Mouse (Mus musculus): ENCODE results near the gene Hapln2. TPM values are rescaled to one million over a fixed set of nuclear protein-coding genes. Genes with fewer than 3 reads are reported as not detected.

The Hapln2 gene
- total RNA-seq, 1 experiment, result not detected

GRCm38 (mm10) chr3:88010634-88011265 lies 16.6 kb downstream of the Hapln2 start:
- in situ Hi-C loops (cut with MboI; ENCODE audit: low sequenced_read_pairs in 2 of 2, unreplicated experiment in 2 of 2), result no loop called here
- Histone ChIP-seq H3K36me3 (ENCODE audit: control insufficient read depth, insufficient read depth, low read length, poor library complexity, severe bottlenecking) (no peaks in the 10 kb centered on the region), H3K27ac (ENCODE audit: insufficient read depth, low read depth, low read length, poor library complexity, severe bottlenecking) (no peak overlapping the region), H3K9me3 (ENCODE audit: control insufficient read depth, insufficient read depth, low read depth, low read length) (no peaks in the 10 kb centered on the region), H3K9ac (ENCODE audit: insufficient read depth, low read depth, low read length, poor library complexity, severe bottlenecking) (no peak overlapping the region), H3K4me3 (ENCODE audit: insufficient read depth in 1 of 2, low read depth in 1 of 2, low read length in 2 of 2, poor library complexity in 1 of 2, severe bottlenecking in 1 of 2) (no peak overlapping the region), H3K4me1 (ENCODE audit: control insufficient read depth in 2 of 2, insufficient read depth in 2 of 2, low read length in 2 of 2, poor library complexity in 1 of 2) (no peaks in the 10 kb centered on the region)
- peak; percentile 72 for DNase-seq (ENCODE audit: low read depth, low spot score)
- no peak for TF ChIP-seq HCFC1 (IDR thresholded peaks at IDR 0.05; ENCODE audit: borderline replicate concordance, insufficient read depth, low read length)
- no peak for TF ChIP-seq CHD2 (IDR thresholded peaks at IDR 0.05; ENCODE audit: low read depth, low read length)
- no peak for TF ChIP-seq ZNF384 (IDR thresholded peaks at IDR 0.05; ENCODE audit: low read depth, low read length)
- 0 out of 2 replicates have a peak, but pooled peaks have one; percentile 10 for TF ChIP-seq ZC3H11A (IDR thresholded peaks at IDR 0.05; ENCODE audit: borderline replicate concordance, low read depth, low read length)
- no peak for TF ChIP-seq MAFK (IDR thresholded peaks at IDR 0.05; ENCODE audit: insufficient read depth, low read depth, low read length)

- Histone ChIP-seq H3K9ac (ENCODE audit: insufficient read depth, low read depth, low read length, poor library complexity, severe bottlenecking) (no peak overlapping the region), H3K4me1 (ENCODE audit: control insufficient read depth in 2 of 2, insufficient read depth in 2 of 2, low read length in 2 of 2, poor library complexity in 1 of 2) (peaks cover 0 to 8% of the 10 kb centered on the region in 2 experiments; a peak in 2 of 4 replicates), H3K9me3 (ENCODE audit: control insufficient read depth, insufficient read depth, low read depth, low read length) (no peaks in the 10 kb centered on the region), H3K36me3 (ENCODE audit: control insufficient read depth, insufficient read depth, low read length, poor library complexity, severe bottlenecking) (no peaks in the 10 kb centered on the region), H3K27ac (ENCODE audit: insufficient read depth, low read depth, low read length, poor library complexity, severe bottlenecking) (no peak overlapping the region), H3K4me3 (ENCODE audit: insufficient read depth in 1 of 2, low read depth in 1 of 2, low read length in 2 of 2, poor library complexity in 1 of 2, severe bottlenecking in 1 of 2) (no peak overlapping the region)
- in situ Hi-C loops (cut with MboI; ENCODE audit: low sequenced_read_pairs in 2 of 2, unreplicated experiment in 2 of 2), result no loop called here
- peak; percentile 62 for DNase-seq (ENCODE audit: low read depth, low spot score)
- TF ChIP-seq CHD2 (IDR thresholded peaks at IDR 0.05; ENCODE audit: low read depth, low read length) (peak; percentile 92), HCFC1 (IDR thresholded peaks at IDR 0.05; ENCODE audit: borderline replicate concordance, insufficient read depth, low read length) (no peak), ZC3H11A (IDR thresholded peaks at IDR 0.05; ENCODE audit: borderline replicate concordance, low read depth, low read length) (0 out of 2 replicates have a peak, but pooled peaks have one; percentile 38)
These were observed 21.3 kb downstream of the Hapln2 start for GRCm38 (mm10) chr3:88005822-88006786.

- Histone ChIP-seq H3K4me3 (ENCODE audit: insufficient read depth in 1 of 2, low read depth in 1 of 2, low read length in 2 of 2, poor library complexity in 1 of 2, severe bottlenecking in 1 of 2) (peak overlapping the region; percentile 27 to 46), H3K27ac (ENCODE audit: insufficient read depth, low read depth, low read length, poor library complexity, severe bottlenecking) (no peak overlapping the region), H3K36me3 (ENCODE audit: control insufficient read depth, insufficient read depth, low read length, poor library complexity, severe bottlenecking) (no peaks in the 10 kb centered on the region), H3K9me3 (ENCODE audit: control insufficient read depth, insufficient read depth, low read depth, low read length) (no peaks in the 10 kb centered on the region), H3K9ac (ENCODE audit: insufficient read depth, low read depth, low read length, poor library complexity, severe bottlenecking) (no peak overlapping the region), H3K4me1 (ENCODE audit: control insufficient read depth in 2 of 2, insufficient read depth in 2 of 2, low read length in 2 of 2, poor library complexity in 1 of 2) (peaks cover 0 to 12% of the 10 kb centered on the region in 2 experiments; a peak in 2 of 4 replicates)
- no peak for DNase-seq (ENCODE audit: low read depth, low spot score)
- in situ Hi-C loops (cut with MboI; ENCODE audit: low sequenced_read_pairs in 2 of 2, unreplicated experiment in 2 of 2), result no loop called here
- TF ChIP-seq MAFK (IDR thresholded peaks at IDR 0.05; ENCODE audit: insufficient read depth, low read depth, low read length), result no peak
- TF ChIP-seq ZC3H11A (IDR thresholded peaks at IDR 0.05; ENCODE audit: borderline replicate concordance, low read depth, low read length), result no peak
- no peak for TF ChIP-seq CHD2 (IDR thresholded peaks at IDR 0.05; ENCODE audit: low read depth, low read length)
- no peak for TF ChIP-seq ZNF384 (IDR thresholded peaks at IDR 0.05; ENCODE audit: low read depth, low read length)
- TF ChIP-seq HCFC1 (IDR thresholded peaks at IDR 0.05; ENCODE audit: borderline replicate concordance, insufficient read depth, low read length), result no peak
These were observed 24.9 kb downstream of the Hapln2 start for GRCm38 (mm10) chr3:88002291-88002976.

- Histone ChIP-seq H3K9me3 (ENCODE audit: control insufficient read depth, insufficient read depth, low read depth, low read length) (no peaks in the 10 kb centered on the region), H3K27ac (ENCODE audit: insufficient read depth, low read depth, low read length, poor library complexity, severe bottlenecking) (no peak overlapping the region), H3K36me3 (ENCODE audit: control insufficient read depth, insufficient read depth, low read length, poor library complexity, severe bottlenecking) (no peaks in the 10 kb centered on the region), H3K4me3 (ENCODE audit: insufficient read depth in 1 of 2, low read depth in 1 of 2, low read length in 2 of 2, poor library complexity in 1 of 2, severe bottlenecking in 1 of 2) (peak overlapping the region in 1 of 2 experiments; percentile 80; a peak in 2 of 4 replicates), H3K9ac (ENCODE audit: insufficient read depth, low read depth, low read length, poor library complexity, severe bottlenecking) (no peak overlapping the region), H3K4me1 (ENCODE audit: control insufficient read depth in 2 of 2, insufficient read depth in 2 of 2, low read length in 2 of 2, poor library complexity in 1 of 2) (peaks cover 0 to 15% of the 10 kb centered on the region in 2 experiments; a peak in 2 of 4 replicates)
- in situ Hi-C loops (cut with MboI; ENCODE audit: low sequenced_read_pairs in 2 of 2, unreplicated experiment in 2 of 2), result no loop called here
- no peak for DNase-seq (ENCODE audit: low read depth, low spot score)
- no peak for TF ChIP-seq HCFC1 (IDR thresholded peaks at IDR 0.05; ENCODE audit: borderline replicate concordance, insufficient read depth, low read length)
- TF ChIP-seq ZNF384 (IDR thresholded peaks at IDR 0.05; ENCODE audit: low read depth, low read length), result no peak
- no peak for TF ChIP-seq CHD2 (IDR thresholded peaks at IDR 0.05; ENCODE audit: low read depth, low read length)
- no peak for TF ChIP-seq MAFK (IDR thresholded peaks at IDR 0.05; ENCODE audit: insufficient read depth, low read depth, low read length)
- TF ChIP-seq ZC3H11A (IDR thresholded peaks at IDR 0.05; ENCODE audit: borderline replicate concordance, low read depth, low read length), result no peak
These were observed 26.4 kb downstream of the Hapln2 start for GRCm38 (mm10) chr3:88000816-88001595.
